Mouse (Mus musculus): ENCODE measurements at regions not wholly inside any gene's neighbourhood (a gene's known extent, or its start where the extent isn't known, plus 50 kb on each side); places are given as distances from the start of the nearest gene placed in this dataset.

DNA sequence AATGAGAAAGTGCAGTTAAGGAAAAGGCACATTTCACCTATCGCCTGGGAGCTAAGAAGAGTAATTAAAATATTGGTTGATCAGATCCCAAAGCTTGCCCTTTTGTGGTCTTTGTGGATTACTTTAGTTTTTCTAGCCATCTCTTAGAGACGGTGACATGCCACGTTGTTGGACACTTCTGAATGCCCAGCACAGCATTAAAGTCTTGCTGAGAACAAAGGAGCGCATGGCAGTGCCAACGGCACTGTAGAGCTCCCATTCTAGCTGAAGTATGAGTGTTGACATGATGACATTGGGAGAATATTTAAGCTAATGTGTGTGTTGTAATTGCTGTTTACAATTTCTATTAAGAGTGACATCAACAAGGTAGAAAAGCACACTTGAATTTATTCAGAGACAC is 424.6 kb downstream of the Ptprc start:
- no peak for DNase-seq (ENCODE audit: low read depth)

GRCm38 (mm10) chr1:137746129-137746528 is 429.4 kb downstream of the Ptprc start:
- no peak for DNase-seq (ENCODE audit: low read depth)

- DNase-seq (ENCODE audit: low read depth): no peak
Measured at GRCm38 (mm10) chr1:137738157-137738851, 437.2 kb downstream of the Ptprc start.

DNA sequence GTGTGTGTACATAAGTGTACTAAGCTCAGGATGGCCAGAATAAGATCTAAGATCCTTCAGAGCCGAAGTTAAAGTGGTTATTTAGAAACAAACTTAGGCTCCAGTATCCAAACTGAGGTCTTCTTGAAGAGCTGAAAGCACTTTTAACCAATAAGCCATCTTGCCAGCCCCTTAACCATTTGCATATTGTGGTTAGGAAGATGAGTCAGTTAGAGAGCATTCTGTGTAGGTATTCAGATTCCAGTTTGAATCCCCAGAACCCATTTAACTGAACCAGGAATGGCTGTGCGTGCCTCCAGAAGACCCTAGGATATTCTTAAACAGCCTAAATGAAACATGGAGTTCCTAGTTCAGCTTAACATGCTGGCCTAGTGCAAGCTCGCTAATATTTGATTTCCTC is 471.6 kb downstream of the Ptprc start:
- DNase-seq (ENCODE audit: low read depth): no peak

- no peak for DNase-seq (ENCODE audit: low read depth)
Measured at GRCm38 (mm10) chr1:137698876-137699275, 476.6 kb downstream of the Ptprc start.

DNA sequence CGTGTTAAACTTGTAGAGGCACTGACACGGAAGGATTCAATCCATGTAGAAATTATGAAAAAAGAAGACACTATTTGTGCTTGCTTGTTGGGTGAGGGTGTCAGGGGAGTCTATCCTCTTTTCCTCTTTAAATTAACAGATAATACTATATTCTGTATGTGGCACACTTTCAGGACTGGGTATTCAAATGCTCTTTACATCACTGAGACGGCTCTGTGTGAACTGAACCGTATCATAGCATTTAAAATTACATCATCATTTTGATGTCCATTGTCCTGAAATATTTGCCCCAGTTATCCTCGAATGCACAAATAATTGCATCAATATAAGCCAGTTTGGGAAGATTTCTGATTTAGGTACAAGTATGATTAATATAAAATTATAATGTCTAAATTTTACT is 478.2 kb downstream of the Ptprc start:
- DNase-seq (ENCODE audit: low read depth): no peak

GRCm38 (mm10) chr1:137696796-137697195 is 478.7 kb downstream of the Ptprc start:
- DNase-seq (ENCODE audit: low read depth): no peak

GRCm38 (mm10) chr1:137695751-137696150 is 479.8 kb downstream of the Ptprc start:
- DNase-seq (ENCODE audit: low read depth): no peak

GRCm38 (mm10) chr1:137692525-137692924 is 483.0 kb downstream of the Ptprc start:
- DNase-seq (ENCODE audit: low read depth): no peak

- DNase-seq (ENCODE audit: low read depth): no peak
Measured at GRCm38 (mm10) chr1:137690860-137691595, 484.5 kb downstream of the Ptprc start.

DNA sequence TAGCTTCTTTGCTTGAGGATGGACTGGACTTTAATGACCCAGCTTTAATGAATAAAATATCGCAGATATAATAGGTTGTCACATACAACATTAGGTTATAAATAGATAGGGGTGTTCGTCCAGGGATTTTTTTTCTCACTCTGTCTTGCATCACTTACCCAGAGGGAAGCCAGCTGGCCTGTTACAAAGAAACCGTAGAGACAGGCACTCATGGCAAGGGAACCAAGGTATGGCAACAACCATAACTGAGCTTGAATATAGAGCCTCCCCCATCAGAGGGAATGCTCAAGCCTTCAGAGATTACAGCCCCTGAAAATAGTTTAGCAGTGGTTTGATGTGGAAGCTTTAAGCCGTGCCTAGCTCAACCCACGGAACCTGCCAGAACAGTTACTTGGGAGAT is 504.9 kb downstream of the Ptprc start:
- no peak for DNase-seq (ENCODE audit: low read depth)

DNA sequence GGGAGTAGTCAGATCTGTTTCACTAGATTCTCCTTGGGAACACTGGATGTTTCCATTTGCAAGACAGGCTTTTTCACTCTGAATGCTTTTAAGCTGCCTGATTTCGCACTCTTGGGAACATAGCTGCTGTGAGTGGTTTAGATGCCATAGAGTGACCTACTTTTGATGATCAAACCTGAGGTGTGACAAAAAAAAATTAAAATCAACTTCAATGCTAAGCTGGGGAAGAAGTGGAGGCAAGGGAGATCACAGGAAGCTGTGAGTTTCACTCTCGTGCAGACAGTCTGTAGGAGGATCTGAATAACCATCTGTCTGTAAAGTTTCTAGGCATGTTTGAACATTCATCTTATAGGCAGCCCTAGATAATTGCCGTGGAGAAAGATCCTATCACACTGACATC is 505.7 kb downstream of the Ptprc start:
- DNase-seq (ENCODE audit: low read depth): no peak

- no peak for DNase-seq (ENCODE audit: low read depth)
Measured at GRCm38 (mm10) chr1:137658141-137658540, 517.4 kb downstream of the Ptprc start.

DNA sequence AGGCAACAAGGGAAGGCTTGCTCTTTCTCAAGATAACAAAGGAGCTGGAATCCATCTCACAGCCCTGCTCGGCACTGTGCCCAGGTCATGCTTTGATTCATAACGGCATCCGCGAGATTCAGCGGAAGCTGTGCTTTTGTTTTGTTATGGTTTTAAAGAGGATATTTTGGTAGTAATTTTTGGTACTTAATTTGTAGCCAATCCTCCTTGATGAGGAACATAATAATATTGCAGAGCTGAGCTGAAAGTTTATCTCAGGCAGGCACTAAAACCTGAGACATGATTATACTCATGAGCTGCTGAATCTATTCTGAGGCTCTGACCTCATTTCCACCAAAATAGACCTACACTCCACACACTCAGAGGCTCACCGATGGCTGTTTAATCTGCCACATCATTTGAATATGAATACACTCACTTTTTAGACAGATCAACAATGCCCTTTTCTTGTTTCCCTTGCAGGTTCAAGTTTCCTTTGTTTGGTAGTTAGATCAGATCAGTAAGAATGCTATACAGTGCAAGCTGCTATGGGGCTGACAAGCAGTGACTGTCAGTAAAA is 518.5 kb downstream of the Ptprc start:
- no peak for DNase-seq (ENCODE audit: low read depth)

DNA sequence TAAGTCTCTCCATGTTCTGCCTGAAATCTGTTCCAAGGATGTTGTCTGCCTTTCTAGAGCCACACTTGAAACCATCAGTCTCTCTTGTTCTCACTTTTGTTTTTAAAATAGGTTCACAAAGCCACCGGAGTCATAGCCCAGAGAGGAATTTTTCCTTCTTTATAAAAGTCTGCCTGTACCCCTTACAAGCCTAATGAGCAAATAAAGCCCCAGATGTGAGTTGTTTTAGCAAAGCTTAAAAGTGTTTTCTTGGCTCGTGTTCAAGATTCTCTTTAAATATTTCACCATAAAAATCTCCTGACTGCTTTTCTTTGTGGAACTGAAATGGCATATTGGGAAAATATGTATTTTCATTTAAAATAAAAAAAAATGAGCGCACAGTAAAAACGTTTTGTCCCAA is 521.3 kb downstream of the Ptprc start:
- DNase-seq (ENCODE audit: low read depth): no peak

GRCm38 (mm10) chr1:137653495-137653894 is 522.0 kb downstream of the Ptprc start:
- DNase-seq (ENCODE audit: low read depth): no peak

DNA sequence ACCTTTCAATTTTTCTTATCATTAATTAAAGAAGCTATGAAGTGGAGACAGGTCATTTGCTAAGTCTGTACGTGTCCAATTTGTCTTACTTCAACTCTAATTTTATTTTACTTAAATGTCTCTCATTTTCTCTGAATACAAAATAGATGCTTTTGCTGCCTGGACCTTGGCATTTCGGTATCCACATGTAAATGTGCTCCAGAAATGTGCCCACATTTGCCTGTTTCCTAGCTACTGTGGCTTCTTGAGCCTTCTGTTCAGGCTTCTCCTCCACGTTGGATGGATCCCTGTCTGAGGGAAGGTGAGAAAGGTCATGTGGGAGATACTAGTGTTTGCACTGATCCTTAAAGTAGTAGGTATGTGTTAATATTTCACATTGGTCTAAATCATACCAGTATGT is 524.9 kb downstream of the Ptprc start:
- DNase-seq (ENCODE audit: low read depth): no peak

DNA sequence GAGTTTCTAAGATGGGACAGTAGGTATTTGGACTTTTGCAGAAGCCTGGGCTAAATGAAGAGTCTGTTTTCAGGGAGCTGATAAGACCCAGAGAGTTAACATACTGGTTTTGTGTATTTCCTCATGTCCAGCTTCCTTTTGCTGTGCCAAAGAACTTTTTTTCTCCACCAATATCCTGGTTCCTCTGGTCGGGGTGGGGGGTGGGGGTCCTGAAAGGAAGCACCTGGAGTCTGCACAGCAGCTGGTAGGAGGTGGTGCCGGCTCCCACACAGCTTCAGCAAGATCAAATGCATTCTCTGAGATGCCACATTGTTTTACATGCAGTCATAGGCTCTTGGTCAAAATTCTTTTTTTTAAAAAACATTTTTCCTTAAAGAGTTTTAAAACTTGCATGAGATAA is 525.4 kb downstream of the Ptprc start:
- no peak for DNase-seq (ENCODE audit: low read depth)

GRCm38 (mm10) chr1:137648832-137649231 is 526.7 kb downstream of the Ptprc start:
- DNase-seq (ENCODE audit: low read depth): no peak

GRCm38 (mm10) chr1:137644601-137645040 is 530.9 kb downstream of the Ptprc start:
- DNase-seq (ENCODE audit: low read depth): no peak

GRCm38 (mm10) chr1:137643508-137643907 is 532.0 kb downstream of the Ptprc start:
- DNase-seq (ENCODE audit: low read depth): no peak

DNA sequence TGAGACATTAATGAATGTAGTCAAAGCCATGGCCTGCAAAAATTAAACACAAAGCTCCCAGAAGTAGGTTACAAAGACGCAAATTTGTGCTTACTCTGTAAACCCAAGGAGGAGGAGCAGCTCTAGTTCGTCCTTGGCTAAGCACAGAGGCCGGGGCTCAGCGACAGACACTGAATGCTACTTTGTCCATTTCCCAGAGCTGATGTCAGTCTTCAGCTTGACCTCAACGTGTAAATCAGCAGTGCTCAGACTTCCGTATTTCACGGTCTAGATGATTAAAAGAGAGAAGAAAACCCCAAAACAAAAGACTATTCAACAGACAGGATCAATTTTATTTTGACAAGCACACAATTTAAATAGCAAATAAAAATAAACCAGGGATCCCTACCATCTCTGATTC is 534.7 kb downstream of the Ptprc start:
- DNase-seq (ENCODE audit: low read depth): no peak

GRCm38 (mm10) chr1:137636947-137637346 is 538.6 kb downstream of the Ptprc start:
- no peak for DNase-seq (ENCODE audit: low read depth)
